Mouse (Mus musculus) olfactory bulb, adult 2 months (tissue): Measurements from ENCODE around the gene Prrc2c.

ENCODE experiments used
- CTCF ChIP-seq: fragments of 200-500 bp; IDR thresholded peaks from 2 replicates; pipeline ENCODE4 v1.5.1; 2012; ENCODE audit warnings: low read depth, mild to moderate bottlenecking, low read length, moderate library complexity; ENCODE audit not compliant: insufficient read depth
- POLR2A ChIP-seq: fragments of 200-500 bp; IDR thresholded peaks from 2 replicates; pipeline ENCODE4 v1.6.1; 2012; ENCODE audit warnings: mild to moderate bottlenecking, low read depth, low read length, moderate library complexity; ENCODE audit not compliant: insufficient read depth

DNA sequence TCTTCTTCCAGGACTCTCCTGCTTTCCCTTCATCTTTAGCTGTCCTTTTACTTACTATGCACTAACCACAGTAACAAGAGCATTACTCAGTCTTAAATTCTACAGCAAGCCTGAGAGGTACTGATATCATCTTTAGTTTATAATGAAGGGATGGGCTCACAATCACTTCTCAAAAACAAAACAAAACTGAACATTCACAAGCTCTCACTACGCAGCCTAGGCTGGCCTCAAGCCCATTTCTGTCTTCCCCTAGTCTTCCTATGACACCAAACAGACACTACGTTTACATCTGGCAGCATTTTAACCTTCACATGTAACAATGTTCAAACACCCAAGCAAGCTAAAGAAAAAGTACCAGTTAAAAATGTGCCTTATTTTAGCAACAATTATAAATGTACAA is 1.9 kb downstream of the Prrc2c start:
- no peak for TF ChIP-seq POLR2A
- no peak for TF ChIP-seq CTCF
